Mouse (Mus musculus) thymus, postnatal 25 days (tissue): ENCODE data around the gene Tspan9.

ENCODE experiments used
- DNase-seq: peaks from one replicate; pipeline ENCODE4 v3.0.0; 2022

Gene Tspan9

GRCm38 (mm10) chr6:128102296-128102999 lies 40.9 kb downstream of the Tspan9 start:
- no peak for DNase-seq

GRCm38 (mm10) chr6:128099871-128100270 lies 43.5 kb downstream of the Tspan9 start:
- peak; percentile 11 for DNase-seq

GRCm38 (mm10) chr6:128099190-128099589 lies 44.2 kb downstream of the Tspan9 start:
- no peak for DNase-seq

- no peak for DNase-seq
These were observed 46.9 kb downstream of the Tspan9 start for GRCm38 (mm10) chr6:128096521-128096920.

GRCm38 (mm10) chr6:128095906-128096305 lies 47.5 kb downstream of the Tspan9 start:
- DNase-seq: no peak

GRCm38 (mm10) chr6:128095131-128095530 lies 48.3 kb downstream of the Tspan9 start:
- DNase-seq: no peak

GRCm38 (mm10) chr6:128093856-128094628 lies 49.4 kb downstream of the Tspan9 start:
- DNase-seq: no peak

GRCm38 (mm10) chr6:128092621-128093020 lies 50.8 kb downstream of the Tspan9 start:
- no peak for DNase-seq

GRCm38 (mm10) chr6:128091833-128092166 lies 51.6 kb downstream of the Tspan9 start:
- no peak for DNase-seq

- DNase-seq: peak; percentile 46
These were observed 52.2 kb downstream of the Tspan9 start for GRCm38 (mm10) chr6:128090985-128091832.

GRCm38 (mm10) chr6:128089770-128090702 lies 53.4 kb downstream of the Tspan9 start:
- DNase-seq: no peak

- no peak for DNase-seq
These were observed 54.5 kb downstream of the Tspan9 start for GRCm38 (mm10) chr6:128088746-128089523.

GRCm38 (mm10) chr6:128085488-128086066 lies 57.8 kb downstream of the Tspan9 start:
- no peak for DNase-seq

- DNase-seq: no peak
These were observed 60.1 kb downstream of the Tspan9 start for GRCm38 (mm10) chr6:128083305-128083704.

- no peak for DNase-seq
These were observed 61.6 kb downstream of the Tspan9 start for GRCm38 (mm10) chr6:128081781-128082180.

GRCm38 (mm10) chr6:128081293-128081692 lies 62.1 kb downstream of the Tspan9 start:
- no peak for DNase-seq

GRCm38 (mm10) chr6:128079576-128080224 lies 63.7 kb downstream of the Tspan9 start:
- DNase-seq: no peak

- no peak for DNase-seq
These were observed 64.9 kb downstream of the Tspan9 start for GRCm38 (mm10) chr6:128078508-128078907.

GRCm38 (mm10) chr6:128076104-128077020 lies 67.0 kb downstream of the Tspan9 start:
- DNase-seq: no peak
